Mouse (Mus musculus): ENCODE measurements around the gene Fhad1. TPM values are rescaled to one million over a fixed set of nuclear protein-coding genes. Genes with fewer than 3 reads are reported as not detected.

Gene Fhad1
- 0.32 TPM in 1 of 2 replicates, not detected in the other for polyA plus RNA-seq (2015; fragmentation: Nextera tagmentation; extraction: Ambion mirVana)

GRCm38 (mm10) chr4:142014659-142015608 lies at the start of gene Fhad1:
Gene Fhad1 (minus strand): TSS chr4:142015082.

GRCm38 (mm10) chr4:141874601-141875460 lies 140.1 kb downstream of the Fhad1 start, which contains the start of gene Efhd2:
Gene Efhd2 (minus strand): TSS chr4:141874920.

GRCm38 (mm10) chr4:141845999-141846398 lies 168.9 kb downstream of the Fhad1 start, which contains the start of gene Ctrc:
Gene Ctrc (minus strand): TSS chr4:141846359.

Other genes starting within 250 kb of the Fhad1 start
- 2.1 and 3.0 TPM in 2 replicates for gene Dnajc16, start 224.2 kb downstream of the Fhad1 start, polyA plus RNA-seq (2015; fragmentation: Nextera tagmentation; extraction: Ambion mirVana)
- gene Casp9, start 221.5 kb downstream of the Fhad1 start, polyA plus RNA-seq (2015; fragmentation: Nextera tagmentation; extraction: Ambion mirVana), result 13.2 and 14.3 TPM in 2 replicates
- gene Cela2a, start 188.9 kb downstream of the Fhad1 start, polyA plus RNA-seq (2015; fragmentation: Nextera tagmentation; extraction: Ambion mirVana), result 86.9 and 249 TPM in 2 replicates
- gene Ctrc, start 168.7 kb downstream of the Fhad1 start, polyA plus RNA-seq (2015; fragmentation: Nextera tagmentation; extraction: Ambion mirVana), result not detected in 2 replicates
- gene Efhd2, start 140.2 kb downstream of the Fhad1 start, polyA plus RNA-seq (2015; fragmentation: Nextera tagmentation; extraction: Ambion mirVana), result 71.6 and 81.3 TPM in 2 replicates
- 9.8 and 10.9 TPM in 2 replicates for gene Tmem51, start 69.2 kb upstream of the Fhad1 start, polyA plus RNA-seq (2015; fragmentation: Nextera tagmentation; extraction: Ambion mirVana)
- gene Kazn, start 224.3 kb upstream of the Fhad1 start, polyA plus RNA-seq (2015; fragmentation: Nextera tagmentation; extraction: Ambion mirVana), result 4.5 and 6.4 TPM in 2 replicates